8 mouse cellular contexts compared by ENCODE assay signal in genomic region chr7:25266180-25266962, GRCm38 (mm10). TPM values are rescaled to one million over a fixed set of nuclear protein-coding genes. Genes with fewer than 3 reads are reported as not detected.
A peak's percentile ranks its signal among the peaks of the same experiment; 100 is the strongest.
DNase-seq lines count a peak whose midpoint lies in the region; ATAC-seq lines count a peak whose summit lies in the region.

No protein-coding gene starts in this region.

- no peak overlapping the region for H3K27ac ChIP-seq in lung, embryonic 16.5 days (ENCODE audit: low read length)
- H3K27ac ChIP-seq in limb, embryonic 11.5 days (replicated peaks; ENCODE audit: low read depth, low read length), result no peak overlapping the region
- no peak overlapping the region for H3K27ac ChIP-seq in neural tube, embryonic 15.5 days (replicated peaks)

- peak; percentile 67 for DNase-seq in cerebellum, adult 9-11 months
- no peak for DNase-seq in lung, postnatal 36 days
- DNase-seq in limb, embryonic 11.5 days (ENCODE audit: low spot score), result no peak
- no peak for DNase-seq in right cerebral cortex, adult 18-20 months

- H3K4me3 ChIP-seq in lung, embryonic 16.5 days (ENCODE audit: low read length), result no peak overlapping the region
- H3K4me3 ChIP-seq in limb, embryonic 11.5 days (ENCODE audit: low read depth, low read length), result peak overlapping the region; percentile 79; the same call in 1 of the 2 replicates
- peak overlapping the region; percentile 69 for H3K4me3 ChIP-seq in neural tube, embryonic 15.5 days (replicated peaks)

- ATAC-seq in cerebellum, adult (ENCODE audit: insufficient number of reproducible peaks, low FRiP score, low TSS enrichment), result no peak
- no peak for ATAC-seq in lung, embryonic 16.5 days (ENCODE audit: low read depth)
- no peak for ATAC-seq in limb, embryonic 11.5 days (ENCODE audit: insufficient number of reproducible peaks, low FRiP score, low TSS enrichment, low read depth)
- ATAC-seq in neural tube, embryonic 15.5 days (ENCODE audit: low FRiP score), result no peak
- no peak for ATAC-seq in CD4-positive, CD25-positive, alpha-beta regulatory T cell, adult 4 months

- WGBS in lung, embryonic 16.5 days, result 80% methylated on average over 8 of the region's 8 CpGs
- 90% methylated on average over 8 of the region's 8 CpGs for WGBS in limb, embryonic 11.5 days
- WGBS in neural tube, embryonic 15.5 days, result 94% methylated on average over 8 of the region's 8 CpGs

- H3K9me3 ChIP-seq in lung, embryonic 16.5 days (ENCODE audit: control insufficient read depth, low read length), result no peaks in the 10 kb centered on the region
- no peaks in the 10 kb centered on the region for H3K9me3 ChIP-seq in limb, embryonic 11.5 days (ENCODE audit: control insufficient read depth, low read length)
- no peaks in the 10 kb centered on the region for H3K9me3 ChIP-seq in neural tube, embryonic 15.5 days (replicated peaks)

- no peaks in the 10 kb centered on the region for H3K27me3 ChIP-seq in lung, embryonic 16.5 days (ENCODE audit: control insufficient read depth, insufficient read depth, low read depth, low read length)
- no peaks in the 10 kb centered on the region for H3K27me3 ChIP-seq in limb, embryonic 11.5 days (ENCODE audit: control insufficient read depth, insufficient read depth, low read length)
- H3K27me3 ChIP-seq in neural tube, embryonic 15.5 days (replicated peaks), result no peaks in the 10 kb centered on the region

- H3K4me1 ChIP-seq in lung, embryonic 16.5 days (replicated peaks; ENCODE audit: control insufficient read depth, insufficient read depth, low read length), result peaks cover 17% of the 10 kb centered on the region
- peaks cover 15% of the 10 kb centered on the region for H3K4me1 ChIP-seq in limb, embryonic 11.5 days (ENCODE audit: control insufficient read depth, insufficient read depth, low read length)
- H3K4me1 ChIP-seq in neural tube, embryonic 15.5 days, result peaks cover 32% of the 10 kb centered on the region

- no peak overlapping the region for H3K9ac ChIP-seq in lung, embryonic 16.5 days (ENCODE audit: low read length)
- H3K9ac ChIP-seq in limb, embryonic 11.5 days (ENCODE audit: low read length), result no peak overlapping the region
- H3K9ac ChIP-seq in neural tube, embryonic 15.5 days (replicated peaks), result 0 out of 2 replicates have a peak overlapping the region, but pooled peaks have one; percentile 37

- peak overlapping the region; percentile 76 for H3K4me2 ChIP-seq in lung, embryonic 16.5 days (ENCODE audit: low read depth, low read length)
- H3K4me2 ChIP-seq in limb, embryonic 11.5 days (ENCODE audit: low read depth, severe bottlenecking), result no peak overlapping the region
- peak overlapping the region; percentile 86 for H3K4me2 ChIP-seq in neural tube, embryonic 15.5 days

- H3K36me3 ChIP-seq in lung, embryonic 16.5 days (ENCODE audit: control insufficient read depth, insufficient read depth, low read length), result peaks cover 5% of the 10 kb centered on the region
- peaks cover 3% of the 10 kb centered on the region; the same call in 1 of the 2 replicates for H3K36me3 ChIP-seq in limb, embryonic 11.5 days (ENCODE audit: control insufficient read depth, insufficient read depth, low read length)
- H3K36me3 ChIP-seq in neural tube, embryonic 15.5 days, result 0 out of 2 replicates have a peak, but pooled peaks cover 3% of the 10 kb centered on the region

RNA-seq across cellular contexts. Expression of gene Cic, which starts 1.1 kb away (rescaled TPM):
- 23.5 and 28.9 TPM in 2 replicates for polyA plus RNA-seq in lung, embryonic 16.5 days (2015; fragmentation: Nextera tagmentation; extraction: Ambion mirVana)
- polyA plus RNA-seq in limb, embryonic 11.5 days (2014; fragmentation: Nextera tagmentation; extraction: Ambion mirVana), result 32.5 and 34.2 TPM in 2 replicates
- polyA plus RNA-seq in neural tube, embryonic 15.5 days (2015; fragmentation: Nextera tagmentation; extraction: Ambion mirVana), result 33.3 and 37.2 TPM in 2 replicates
- 10 to 100 TPM; 24.1 to 27.2 TPM for polyA plus RNA-seq in CD4-positive, CD25-positive, alpha-beta regulatory T cell, adult 4 months (2017; shearing (Covaris generic))

RNA-seq across cellular contexts. Expression of gene Erf, which starts 15.8 kb away (rescaled TPM):
- polyA plus RNA-seq in lung, embryonic 16.5 days (2015; fragmentation: Nextera tagmentation; extraction: Ambion mirVana), result 10.5 and 13.6 TPM in 2 replicates
- polyA plus RNA-seq in limb, embryonic 11.5 days (2014; fragmentation: Nextera tagmentation; extraction: Ambion mirVana), result 25.6 and 28.6 TPM in 2 replicates
- polyA plus RNA-seq in neural tube, embryonic 15.5 days (2015; fragmentation: Nextera tagmentation; extraction: Ambion mirVana), result 3.7 and 6.5 TPM in 2 replicates
- under 1 TPM; 0.22 to 0.42 TPM for polyA plus RNA-seq in CD4-positive, CD25-positive, alpha-beta regulatory T cell, adult 4 months (2017; shearing (Covaris generic))

RNA-seq across cellular contexts. Expression of gene Gsk3a, which starts 28.7 kb away (rescaled TPM):
- polyA plus RNA-seq in lung, embryonic 16.5 days (2015; fragmentation: Nextera tagmentation; extraction: Ambion mirVana), result 7.1 and 8.2 TPM in 2 replicates
- polyA plus RNA-seq in limb, embryonic 11.5 days (2014; fragmentation: Nextera tagmentation; extraction: Ambion mirVana), result 15.8 and 17.3 TPM in 2 replicates
- polyA plus RNA-seq in neural tube, embryonic 15.5 days (2015; fragmentation: Nextera tagmentation; extraction: Ambion mirVana), result 16.0 and 16.3 TPM in 2 replicates
- 10 to 100 TPM in 1 of 2 experiments, 1 to 10 TPM in 1; 8.9 to 11.3 TPM for polyA plus RNA-seq in CD4-positive, CD25-positive, alpha-beta regulatory T cell, adult 4 months (2017; shearing (Covaris generic))

RNA-seq across cellular contexts. Expression of gene Pafah1b3, which starts 31.4 kb away (rescaled TPM):
- polyA plus RNA-seq in lung, embryonic 16.5 days (2015; fragmentation: Nextera tagmentation; extraction: Ambion mirVana), result 170 and 173 TPM in 2 replicates
- 249 and 261 TPM in 2 replicates for polyA plus RNA-seq in limb, embryonic 11.5 days (2014; fragmentation: Nextera tagmentation; extraction: Ambion mirVana)
- 458 and 569 TPM in 2 replicates for polyA plus RNA-seq in neural tube, embryonic 15.5 days (2015; fragmentation: Nextera tagmentation; extraction: Ambion mirVana)
- 10 to 100 TPM; 23.6 to 42.6 TPM for polyA plus RNA-seq in CD4-positive, CD25-positive, alpha-beta regulatory T cell, adult 4 months (2017; shearing (Covaris generic))

RNA-seq across cellular contexts. Expression of gene Prr19, which starts 34.8 kb away (rescaled TPM):
- polyA plus RNA-seq in lung, embryonic 16.5 days (2015; fragmentation: Nextera tagmentation; extraction: Ambion mirVana), result 0.13 TPM in 1 of 2 replicates, not detected in the other
- 1.1 and 1.4 TPM in 2 replicates for polyA plus RNA-seq in limb, embryonic 11.5 days (2014; fragmentation: Nextera tagmentation; extraction: Ambion mirVana)
- polyA plus RNA-seq in neural tube, embryonic 15.5 days (2015; fragmentation: Nextera tagmentation; extraction: Ambion mirVana), result 3.0 and 3.5 TPM in 2 replicates
- polyA plus RNA-seq in CD4-positive, CD25-positive, alpha-beta regulatory T cell, adult 4 months (2017; shearing (Covaris generic)), result not detected
